Mouse (Mus musculus) neural tube, embryonic 14.5 days (tissue): Measurements from ENCODE around the gene Eml3. TPM values are rescaled to one million over a fixed set of nuclear protein-coding genes. Genes with fewer than 3 reads are reported as not detected.

Source experiments
- microRNA-seq: library from miRNA; unstranded; fragments of <30 nt; microRNA quantifications from one replicate; pipeline ENCODE4, GENCODE M21; 2016
- polyA plus RNA-seq: library from polyadenylated mRNA; unstranded; fragments of >200 nt; fragmentation: Nextera tagmentation; extraction: Ambion mirVana; gene quantifications from 2 replicates; pipeline ENCODE4 v1.2.1, GENCODE M21; 2014

Eml3 gene
- polyA plus RNA-seq, 1 experiment from 2014 or later: 6.2 TPM

Small RNA genes within 50 kb of the gene (microRNA-seq; reads per million reads assigned to microRNA genes)
- gene Mir5136: not detected

Other genes starting within 250 kb of the Eml3 start
- 145 and 163 TPM in 2 replicates for gene Slc3a2, start 206.2 kb upstream of the Eml3 start, polyA plus RNA-seq
- 88.5 and 91.5 TPM in 2 replicates for gene Wdr74, start 193.7 kb upstream of the Eml3 start, polyA plus RNA-seq
- gene 1700092M07Rik, start 188.8 kb upstream of the Eml3 start, polyA plus RNA-seq: 1.8 and 2.6 TPM in 2 replicates
- 115 and 120 TPM in 2 replicates for gene Stx5a, start 188.1 kb upstream of the Eml3 start, polyA plus RNA-seq
- 120 and 140 TPM in 2 replicates for gene Nxf1, start 172.5 kb upstream of the Eml3 start, polyA plus RNA-seq
- 223 and 263 TPM in 2 replicates for gene Tmem223, start 158.6 kb upstream of the Eml3 start, polyA plus RNA-seq
- gene Tmem179b, start 155.1 kb upstream of the Eml3 start, polyA plus RNA-seq: 25.9 and 32.7 TPM in 2 replicates
- 17.7 and 19.0 TPM in 2 replicates for gene Taf6l, start 143.1 kb upstream of the Eml3 start, polyA plus RNA-seq
- 141 and 153 TPM in 2 replicates for gene Polr2g, start 131.0 kb upstream of the Eml3 start, polyA plus RNA-seq
- 7.1 and 7.7 TPM in 2 replicates for gene Zbtb3, start 127.0 kb upstream of the Eml3 start, polyA plus RNA-seq
- 52.2 and 54.3 TPM in 2 replicates for gene Ttc9c, start 110.2 kb upstream of the Eml3 start, polyA plus RNA-seq
- 9.1 and 9.5 TPM in 2 replicates for gene Hnrnpul2, start 109.5 kb upstream of the Eml3 start, polyA plus RNA-seq
- not detected in 2 replicates for gene AC129217.1, start 99.8 kb upstream of the Eml3 start, polyA plus RNA-seq
- 86.3 and 94.5 TPM in 2 replicates for gene Bscl2, start 92.1 kb upstream of the Eml3 start, polyA plus RNA-seq
- gene Gng3, start 90.4 kb upstream of the Eml3 start, polyA plus RNA-seq: 459 and 608 TPM in 2 replicates
- gene Lrrn4cl, start 78.8 kb upstream of the Eml3 start, polyA plus RNA-seq: 0.99 and 1.3 TPM in 2 replicates
- gene Ubxn1, start 58.1 kb upstream of the Eml3 start, polyA plus RNA-seq: 135 and 142 TPM in 2 replicates
- 63.2 and 64.1 TPM in 2 replicates for gene Uqcc3, start 48.6 kb upstream of the Eml3 start, polyA plus RNA-seq
- gene Lbhd1, start 45.8 kb upstream of the Eml3 start, polyA plus RNA-seq: 30.8 and 31.7 TPM in 2 replicates
- gene Gm49403, start 45.6 kb upstream of the Eml3 start, polyA plus RNA-seq: not detected in 2 replicates
- gene 1810009A15Rik, start 40.7 kb upstream of the Eml3 start, polyA plus RNA-seq: 39.0 and 48.9 TPM in 2 replicates
- gene Gm49416, start 40.6 kb upstream of the Eml3 start, polyA plus RNA-seq: 0.39 TPM in 1 of 2 replicates, not detected in the other
- gene Ints5, start 36.5 kb upstream of the Eml3 start, polyA plus RNA-seq: 22.0 and 30.3 TPM in 2 replicates
- 69.9 and 92.2 TPM in 2 replicates for gene Ganab, start 31.5 kb upstream of the Eml3 start, polyA plus RNA-seq
- gene B3gat3, start 9.2 kb upstream of the Eml3 start, polyA plus RNA-seq: 66.3 and 67.2 TPM in 2 replicates
- 1.1 and 1.7 TPM in 2 replicates for gene Rom1, start 196 bp upstream of the Eml3 start, polyA plus RNA-seq
- 29.1 and 33.7 TPM in 2 replicates for gene Mta2, start 12.3 kb downstream of the Eml3 start, polyA plus RNA-seq
- gene Tut1, start 24.3 kb downstream of the Eml3 start, polyA plus RNA-seq: 20.4 and 25.3 TPM in 2 replicates
- 297 and 333 TPM in 2 replicates for gene Eef1g, start 37.5 kb downstream of the Eml3 start, polyA plus RNA-seq
- 2.7 and 3.7 TPM in 2 replicates for gene Ahnak, start 59.7 kb downstream of the Eml3 start, polyA plus RNA-seq
- gene Scgb1a1, start 158.4 kb downstream of the Eml3 start, polyA plus RNA-seq: not detected in 2 replicates
- 22.3 and 31.3 TPM in 2 replicates for gene Asrgl1, start 206.1 kb downstream of the Eml3 start, polyA plus RNA-seq